Mouse (Mus musculus) 416B (cell line): ENCODE data around the gene Abcc4.
"Not testable (repeated sequence)": the region's sequence is repeated elsewhere in the genome, so short reads cannot be mapped to it uniquely, and the experiment has no call there.

Experiments used
- DNase-seq: peaks from one replicate; pipeline ENCODE4 v3.0.0; 2011; ENCODE audit warnings: low read depth

Abcc4 gene

DNA sequence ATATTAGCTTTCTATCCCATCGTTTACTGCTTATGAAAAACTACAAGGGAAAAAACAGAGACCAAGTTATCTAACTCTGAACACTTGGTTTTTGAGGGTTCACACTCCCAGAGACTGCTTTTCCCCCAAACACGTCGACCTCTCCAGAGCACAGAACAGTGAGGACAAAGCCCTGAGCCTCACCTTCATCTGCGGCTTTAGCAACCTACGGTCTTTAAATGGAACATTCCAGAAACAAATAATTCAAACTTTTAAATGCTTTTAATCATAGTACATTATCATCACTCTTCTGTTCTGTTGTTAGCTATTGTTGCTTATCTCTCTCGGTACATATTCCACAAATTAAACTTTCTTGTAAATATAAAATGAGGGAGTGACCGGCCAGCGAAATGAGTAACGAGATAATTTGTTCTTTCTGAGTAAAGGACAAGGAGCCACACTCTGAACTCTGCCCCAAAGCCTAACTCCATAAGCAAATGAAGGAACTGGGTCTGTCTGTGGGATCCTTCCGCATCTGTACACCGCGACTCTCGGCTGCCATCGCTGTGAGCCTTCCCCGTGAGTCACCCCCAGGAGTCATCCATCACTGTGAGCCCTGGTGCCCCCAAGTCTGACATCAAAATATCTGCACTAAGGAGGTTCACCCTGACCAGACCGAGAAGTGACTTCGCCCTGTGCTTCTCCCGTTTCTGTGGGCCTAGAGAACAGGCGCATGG, 126.8 kb downstream of the Abcc4 start:
- DNase-seq, result no peak

DNA sequence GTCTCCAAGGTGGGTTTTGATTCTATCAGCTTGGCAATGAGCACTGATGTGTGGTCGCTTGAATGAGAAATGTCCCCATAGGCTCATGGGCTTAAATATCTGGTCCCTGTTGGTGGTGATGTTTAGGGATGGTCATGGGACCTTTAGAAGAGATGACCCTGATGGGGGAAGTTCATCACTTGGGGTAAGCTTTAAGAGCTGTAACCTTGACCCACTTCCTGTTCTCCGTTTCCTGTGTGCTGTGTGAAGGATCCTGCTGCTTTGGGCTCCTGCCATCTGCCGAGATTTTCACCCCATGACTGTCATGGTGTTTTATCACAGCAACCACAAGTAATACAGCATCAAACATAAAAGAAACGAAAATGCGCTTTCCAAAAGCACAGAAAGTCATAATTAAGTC, 128.1 kb downstream of the Abcc4 start:
- DNase-seq, result no peak

DNA sequence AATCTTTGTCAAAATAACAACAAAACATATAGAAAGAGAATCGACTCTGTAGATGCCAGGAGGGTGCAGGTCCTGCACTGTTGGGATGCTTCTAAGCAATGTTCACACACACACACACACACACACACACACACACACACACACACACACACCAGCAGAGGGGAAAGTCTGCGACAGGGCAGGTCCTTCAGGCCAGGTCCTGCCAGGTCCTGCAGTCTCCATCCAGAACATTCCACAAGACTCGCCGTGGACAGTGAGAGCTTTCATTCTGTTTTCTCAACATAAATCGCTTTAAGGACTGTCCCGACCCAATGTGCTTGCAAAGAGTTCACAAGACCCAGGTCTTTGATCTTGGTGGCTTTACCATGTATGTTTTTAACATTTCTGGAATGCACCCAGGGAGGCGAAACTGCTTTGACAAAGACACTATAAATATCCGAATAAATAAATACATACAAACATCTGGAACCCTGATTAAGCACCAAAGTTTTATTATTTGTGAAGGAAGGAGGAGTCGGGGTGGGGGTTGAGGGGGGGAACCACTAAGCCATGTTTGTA, 133.3 kb downstream of the Abcc4 start:
- DNase-seq, result no peak

DNA sequence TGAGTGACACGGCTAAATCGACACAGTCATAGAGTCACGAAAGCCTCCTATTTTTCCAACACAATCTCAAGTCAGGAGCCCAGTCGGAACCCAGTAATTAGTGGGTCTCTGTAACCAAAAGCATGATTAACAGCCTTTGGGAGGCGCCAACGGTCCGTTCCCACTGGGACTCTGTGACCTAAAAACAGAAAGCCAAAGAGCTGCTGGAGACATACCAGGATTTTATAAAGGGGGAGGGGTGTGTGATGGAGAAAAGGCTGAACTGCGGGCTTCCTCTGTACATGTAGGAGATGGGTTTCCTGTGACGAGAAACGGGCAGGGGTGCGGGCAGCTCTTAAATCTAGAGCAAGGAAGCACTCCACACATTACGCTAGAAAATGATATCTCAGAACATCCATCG, 136.4 kb downstream of the Abcc4 start:
- no peak for DNase-seq

DNA sequence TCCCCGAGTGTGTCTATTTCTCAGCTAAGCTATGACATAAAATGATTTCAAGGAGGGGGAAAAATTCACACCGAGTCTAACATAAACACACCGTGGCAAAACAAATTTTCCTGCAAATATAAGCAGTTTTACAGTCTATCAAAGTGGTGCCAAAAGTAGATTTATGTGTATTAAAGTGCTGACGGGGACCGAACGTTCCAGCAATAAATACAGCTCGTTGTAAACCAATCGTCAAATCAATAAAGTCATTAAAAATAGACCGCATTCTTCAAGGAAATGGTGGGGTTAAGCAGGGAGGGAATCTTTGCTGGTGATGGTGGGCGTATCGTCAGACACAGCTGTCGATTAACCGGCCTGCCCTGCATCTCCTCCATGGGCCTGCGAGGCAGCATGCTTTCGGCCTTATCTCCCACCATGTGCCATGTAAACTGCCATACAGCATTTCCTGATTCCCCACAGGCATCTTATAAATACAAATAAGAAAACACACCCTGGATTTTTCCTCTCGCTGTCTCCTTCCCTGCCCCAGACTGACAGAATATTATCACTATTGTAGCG, 137.8 kb downstream of the Abcc4 start:
- no peak for DNase-seq

DNA sequence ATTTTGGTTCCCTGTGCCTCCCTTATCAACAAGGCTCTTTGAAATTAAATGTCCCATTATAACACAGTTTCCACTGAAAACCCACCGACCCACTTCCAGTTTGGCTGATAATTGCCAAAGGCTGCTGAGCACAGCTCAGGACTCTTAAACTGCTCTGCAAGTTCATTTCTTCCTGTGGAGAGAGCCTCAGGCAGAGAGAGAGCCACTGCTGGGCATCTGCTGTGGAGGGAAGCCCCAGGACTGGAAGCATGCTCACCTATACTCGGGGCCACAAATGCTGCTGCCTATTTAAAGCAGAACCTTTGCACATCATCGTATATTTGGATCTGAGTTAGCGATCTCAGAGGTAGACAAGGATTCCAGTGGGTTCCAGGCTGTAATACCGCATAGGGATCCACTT, 139.2 kb downstream of the Abcc4 start:
- no peak for DNase-seq

DNA sequence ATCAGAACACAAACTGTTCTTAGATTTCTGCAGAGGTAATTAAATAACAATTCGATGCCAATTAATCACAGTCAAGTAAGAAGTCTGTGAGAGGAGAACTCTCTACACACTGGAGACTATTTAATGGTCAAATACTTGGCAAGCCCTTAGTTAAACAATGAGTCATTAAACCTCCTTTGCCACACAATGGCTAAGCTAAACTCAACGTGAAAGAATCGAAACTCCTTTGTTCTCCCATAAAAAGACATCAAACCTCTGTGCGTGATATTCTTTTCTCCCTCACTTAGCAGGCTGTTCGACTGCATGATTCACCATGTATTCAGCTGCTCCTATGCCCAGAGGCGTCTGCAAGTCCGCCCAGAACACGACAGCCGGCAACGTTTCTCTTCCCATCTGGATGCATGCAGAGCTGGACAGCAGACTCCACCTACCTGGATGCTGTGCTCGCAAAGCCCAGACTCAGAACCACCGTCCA, 139.8 kb downstream of the Abcc4 start:
- DNase-seq, result peak; percentile 24

DNA sequence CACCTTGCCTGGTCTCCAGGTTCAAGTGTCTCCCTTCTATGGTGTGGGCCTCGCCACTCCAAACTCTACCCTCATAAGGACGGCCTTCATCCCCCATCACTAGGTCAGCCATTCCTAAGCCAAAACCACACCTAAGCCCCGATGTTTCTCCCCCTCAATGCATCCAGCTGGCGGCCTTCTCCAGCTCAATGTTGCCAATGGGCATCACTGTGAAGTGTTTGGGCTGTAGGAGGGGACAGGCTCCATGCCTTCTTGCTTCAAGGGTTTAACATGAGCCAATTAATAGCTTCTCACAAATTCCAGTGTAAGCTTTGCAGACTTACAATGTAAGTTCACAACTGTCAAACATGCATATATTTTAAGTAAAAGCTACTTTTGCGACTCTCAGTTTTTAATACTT, 140.3 kb downstream of the Abcc4 start:
- no peak for DNase-seq

DNA sequence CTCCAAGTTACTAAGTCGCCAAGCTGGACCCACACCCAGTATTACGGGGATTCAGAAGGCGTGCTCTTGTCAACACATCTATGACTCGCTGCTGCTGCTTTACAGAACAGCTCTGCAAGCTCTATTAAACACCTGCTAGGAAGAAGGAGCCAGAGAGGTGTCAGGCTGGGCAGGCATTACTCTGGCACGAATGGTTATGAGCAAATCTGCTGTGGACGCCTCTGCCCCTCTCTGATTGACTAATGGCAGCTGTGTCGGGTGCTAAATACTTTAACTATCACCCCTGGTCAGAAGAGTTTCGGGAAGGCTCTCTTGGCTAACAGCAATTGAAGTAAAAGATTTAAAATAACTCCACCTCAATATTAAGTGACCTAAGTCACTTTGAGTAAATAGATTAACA, 142.4 kb downstream of the Abcc4 start:
- DNase-seq, result no peak

DNA sequence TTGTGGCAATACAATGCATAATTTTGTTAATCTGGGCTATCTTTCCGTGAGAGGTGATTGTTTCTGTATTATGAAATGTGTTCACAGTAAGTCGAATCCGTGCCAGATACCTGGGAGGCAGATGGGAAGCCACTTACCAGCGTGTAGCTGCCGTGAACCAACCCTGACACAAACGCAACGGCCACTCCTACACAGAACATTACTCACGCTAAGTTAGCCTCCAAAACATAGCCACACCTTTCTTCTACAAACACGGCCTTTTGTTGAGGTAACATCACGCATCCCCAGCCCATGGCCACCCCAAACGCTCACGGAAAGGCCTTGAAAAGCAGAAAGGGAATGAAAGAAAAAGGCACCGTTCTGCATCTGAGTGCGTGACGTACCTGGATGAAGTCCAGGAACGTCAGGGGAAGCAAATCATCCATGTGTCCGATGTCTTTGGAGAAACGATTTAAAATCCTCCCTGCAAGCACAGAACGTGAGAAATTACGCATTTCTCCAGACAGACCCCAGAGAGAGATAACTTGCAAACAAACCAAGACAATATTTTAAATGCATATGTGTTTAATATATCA, 153.0 kb downstream of the Abcc4 start:
- no peak for DNase-seq

DNA sequence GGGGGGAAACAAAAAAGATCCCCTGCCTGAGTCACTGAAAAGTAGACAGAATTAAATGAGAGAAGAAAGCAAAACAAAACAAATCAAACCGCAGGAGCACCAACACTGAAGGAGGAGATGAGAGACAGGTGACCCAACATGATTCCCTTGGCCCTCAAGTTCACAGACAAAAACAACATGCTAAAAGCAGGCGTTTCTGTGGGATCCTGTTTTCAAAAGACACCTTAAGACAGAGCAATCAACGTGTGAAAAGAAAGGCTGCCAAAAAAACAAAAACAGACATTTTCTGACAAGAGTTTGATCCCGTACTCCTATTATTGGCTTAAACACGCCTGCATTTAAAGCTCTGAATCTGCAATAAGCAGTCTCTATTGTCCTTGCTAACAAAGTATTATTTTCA, 153.6 kb downstream of the Abcc4 start:
- no peak for DNase-seq

DNA sequence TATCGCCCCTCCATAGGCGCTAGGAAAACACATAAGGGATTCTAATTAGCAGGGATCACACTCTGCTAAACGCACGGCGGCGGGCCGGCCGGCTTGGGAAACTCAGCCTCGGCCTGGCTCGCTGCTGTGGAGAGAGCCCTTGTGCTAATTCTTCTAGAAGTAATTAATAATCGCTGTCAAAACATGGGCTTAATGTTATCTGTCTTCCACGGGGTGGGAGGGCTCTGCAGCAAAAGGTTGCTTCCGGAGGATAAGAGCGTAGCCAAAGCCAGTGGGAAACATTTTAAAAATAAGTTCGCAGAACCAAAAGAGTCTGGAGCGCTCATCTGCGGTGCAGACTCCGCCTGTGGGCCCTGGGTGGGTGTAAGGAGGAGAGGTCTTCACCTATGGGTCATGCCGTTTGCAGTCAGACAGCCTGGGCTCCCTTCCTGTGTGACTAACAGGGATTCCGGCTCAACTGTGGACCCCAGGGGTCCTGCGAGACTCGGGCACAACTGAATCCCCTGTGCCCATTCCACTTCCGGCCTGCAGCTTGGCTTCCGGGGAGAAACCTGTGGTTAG, 154.2 kb downstream of the Abcc4 start:
- DNase-seq, result no peak

DNA sequence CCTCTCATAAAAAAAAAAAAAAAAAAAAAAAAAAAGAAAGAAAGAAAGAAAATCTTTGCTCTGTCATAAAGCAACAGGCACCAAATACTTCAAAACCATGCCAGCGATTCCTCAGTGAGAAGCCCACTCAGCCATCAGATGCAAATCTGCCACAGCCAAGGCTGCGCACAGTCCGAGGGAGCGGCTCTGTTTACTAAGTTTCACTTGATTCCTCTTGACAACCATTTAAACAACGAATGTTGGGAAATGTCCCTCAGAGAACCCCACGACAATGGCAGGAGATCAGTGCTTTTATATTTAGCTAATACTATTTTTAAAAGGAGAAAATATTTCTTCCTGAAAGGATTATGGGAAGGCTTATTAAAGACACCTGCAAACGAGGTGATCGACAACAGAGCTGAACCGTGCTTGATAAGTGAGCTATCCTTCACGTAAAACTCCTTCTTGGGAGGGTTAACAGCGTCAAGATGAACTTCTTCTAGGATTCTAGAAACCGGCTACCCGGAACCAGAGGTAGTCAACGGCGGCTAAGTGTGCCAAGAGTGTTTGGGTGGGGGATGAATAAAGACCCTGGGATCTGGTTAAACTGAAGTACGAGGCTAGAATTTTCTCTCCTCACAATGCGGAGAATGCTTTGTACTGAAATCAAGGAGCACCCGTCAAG, 154.8 kb downstream of the Abcc4 start:
- DNase-seq, result no peak

DNA sequence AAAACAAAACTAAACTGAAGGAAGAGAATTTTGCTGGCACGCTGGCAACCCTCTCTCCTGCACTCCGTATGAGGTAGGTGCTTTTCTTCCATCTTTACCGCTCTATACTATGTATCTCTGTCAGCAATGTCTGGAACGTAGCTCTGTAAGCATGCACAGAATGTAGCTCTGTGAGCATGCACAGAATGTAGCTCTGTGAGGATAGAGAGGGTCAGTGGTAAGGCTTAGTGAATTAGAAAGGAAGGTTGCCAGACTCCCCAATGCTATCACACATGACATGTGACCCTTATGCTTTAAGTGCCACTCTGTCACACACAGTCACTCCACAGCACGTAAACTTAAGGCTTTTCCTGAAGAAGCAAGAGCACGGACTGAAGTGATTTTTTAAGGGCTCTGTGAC, 161.5 kb downstream of the Abcc4 start:
- no peak for DNase-seq

DNA sequence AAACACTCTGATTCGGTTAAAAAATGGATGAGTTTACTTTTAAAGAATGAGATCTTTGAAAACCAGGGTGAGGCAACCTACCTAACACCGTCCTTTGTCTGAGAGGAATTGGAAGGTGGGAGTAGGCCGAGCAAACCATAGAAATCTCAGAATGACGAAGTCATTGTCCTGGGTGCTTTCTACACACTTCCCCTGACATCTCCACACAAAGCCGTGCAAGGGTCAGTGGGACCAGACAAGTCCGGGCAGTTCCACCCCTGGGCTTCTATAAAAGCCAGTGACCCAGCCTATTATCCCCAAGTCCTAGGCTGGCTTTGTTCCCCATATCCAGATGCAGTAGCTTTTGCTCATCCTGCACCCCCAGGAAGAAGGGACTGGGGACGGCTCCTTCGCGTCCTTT, 163.1 kb downstream of the Abcc4 start:
- no peak for DNase-seq

DNA sequence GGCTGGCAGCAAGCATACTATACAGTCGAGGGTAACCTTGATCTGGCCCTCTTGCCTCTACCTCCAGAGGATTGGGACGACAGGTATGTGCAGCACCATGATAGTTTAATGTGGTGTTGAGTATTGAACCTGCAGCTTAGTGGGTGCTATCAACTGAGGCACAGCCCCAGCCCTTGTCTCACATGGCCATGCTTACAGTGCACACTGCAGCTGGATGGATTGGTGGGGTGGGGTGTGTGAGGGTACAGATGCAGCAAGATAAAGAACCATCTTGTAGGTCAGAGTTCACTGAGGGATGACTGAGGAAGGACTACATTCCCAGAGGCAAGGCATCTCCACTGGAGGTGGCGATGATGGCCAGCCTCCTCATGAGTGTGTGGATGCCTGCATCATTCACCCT, 174.5 kb downstream of the Abcc4 start:
- DNase-seq, result no peak

DNA sequence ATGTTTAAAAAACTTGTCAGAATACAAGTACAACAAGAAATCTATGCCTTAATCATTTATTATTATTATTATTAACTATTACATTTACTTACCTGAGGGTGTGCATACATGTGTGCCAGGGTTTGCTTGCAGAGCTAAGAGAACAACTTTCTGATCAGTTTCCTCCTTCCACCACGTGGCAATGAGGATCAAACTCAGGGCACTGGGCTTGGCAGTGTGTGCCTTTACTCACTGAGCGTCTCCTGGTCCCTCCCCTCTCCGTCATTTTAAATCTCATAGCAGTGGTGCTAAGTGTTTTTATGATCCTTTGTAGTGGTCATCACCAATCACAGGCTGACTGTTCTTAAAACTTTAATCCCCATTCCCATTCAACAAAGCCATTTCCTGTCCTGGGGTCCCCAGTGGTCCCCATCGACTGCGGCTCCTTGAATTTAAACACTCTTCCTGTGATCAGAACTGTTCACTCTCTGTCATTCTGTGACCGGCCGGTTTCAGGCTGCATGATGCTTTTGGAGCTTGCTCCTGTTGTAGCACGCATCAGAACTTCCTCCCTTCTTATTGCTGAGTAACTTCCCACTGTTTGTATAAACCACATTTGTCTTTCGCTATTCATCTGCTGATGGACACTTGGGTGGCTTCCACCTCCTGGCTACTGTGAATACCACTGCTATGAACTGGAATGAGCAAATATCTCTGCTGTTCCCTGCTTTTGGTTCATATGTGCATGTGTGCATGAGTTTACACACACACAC, 191.6 kb downstream of the Abcc4 start:
- peak; percentile 17 for DNase-seq

DNA sequence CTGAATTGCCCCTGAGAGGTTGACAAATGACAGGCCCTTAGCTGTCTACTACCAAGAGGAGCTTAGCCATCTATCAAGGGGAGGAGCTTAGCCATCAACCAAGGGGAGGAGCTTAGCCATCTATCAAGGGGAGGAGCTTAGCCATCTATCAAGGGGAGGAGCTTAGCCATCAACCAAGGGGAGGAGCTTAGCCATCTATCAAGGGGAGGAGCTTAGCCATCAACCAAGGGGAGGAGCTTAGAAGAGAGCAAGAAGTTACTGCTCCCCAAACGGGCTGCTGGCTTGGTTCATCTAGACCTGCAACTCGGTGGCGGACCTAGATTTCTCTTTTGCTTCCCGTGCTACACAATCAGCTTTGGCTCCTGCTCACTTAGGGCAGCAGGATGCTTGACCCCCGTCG, 194.3 kb downstream of the Abcc4 start:
- DNase-seq, result not testable (repeated sequence)

DNA sequence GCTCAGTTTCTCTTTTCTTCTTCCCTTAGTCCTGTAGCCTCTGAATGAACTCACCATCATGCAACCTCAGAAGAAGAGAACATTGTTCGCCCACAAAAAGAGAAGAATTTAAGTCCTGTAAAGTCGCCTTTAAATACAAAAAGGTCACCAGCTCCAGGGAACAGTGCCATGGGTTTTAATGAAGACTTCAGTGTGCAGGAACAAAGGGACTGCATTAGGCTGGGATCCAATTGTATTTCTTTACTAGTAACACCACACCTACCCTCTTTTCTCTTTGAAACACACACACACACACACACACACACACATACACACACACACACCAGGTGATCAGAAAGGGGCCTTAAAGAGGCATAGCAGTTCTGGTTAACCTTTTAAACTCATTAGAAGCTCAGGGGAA, 195.2 kb downstream of the Abcc4 start:
- no peak for DNase-seq

DNA sequence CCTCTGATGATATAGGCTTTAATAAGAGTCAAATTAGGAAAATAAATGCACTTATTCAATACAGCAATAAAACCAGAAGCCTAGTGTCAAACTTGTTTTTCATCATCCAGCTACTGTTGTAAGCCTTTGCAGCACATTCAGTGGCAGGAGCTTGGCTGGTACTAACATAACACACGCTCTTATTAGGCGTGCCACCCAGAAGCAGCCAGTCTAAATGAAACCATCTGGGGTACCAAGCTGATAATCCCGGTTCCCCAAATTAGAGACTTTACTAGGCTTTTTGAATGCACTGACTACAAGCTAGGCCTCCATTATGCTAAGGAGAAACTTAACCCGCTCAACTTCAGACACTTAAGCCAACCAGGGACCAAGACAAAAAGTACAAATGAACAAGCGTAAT, 195.8 kb downstream of the Abcc4 start:
- no peak for DNase-seq

DNA sequence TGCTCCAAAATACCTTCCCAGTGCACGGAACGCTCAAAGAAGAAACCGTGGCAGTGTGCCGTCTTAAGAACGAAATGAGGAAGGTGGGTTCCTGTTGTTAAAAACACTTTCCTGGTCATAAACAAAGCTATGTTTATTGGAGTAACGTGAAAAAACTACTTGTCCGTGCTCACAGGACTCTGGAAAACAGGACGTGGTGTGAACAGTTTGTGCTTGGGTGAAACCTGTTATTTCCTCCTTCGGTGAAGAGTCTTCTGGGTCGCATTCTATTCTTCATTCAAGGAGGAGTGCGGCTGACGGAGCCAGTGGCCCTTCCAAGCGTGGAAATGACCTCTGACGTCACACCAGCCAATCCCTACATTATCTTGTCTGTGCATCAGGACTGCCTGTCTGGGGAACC, 198.2 kb downstream of the Abcc4 start:
- no peak for DNase-seq

DNA sequence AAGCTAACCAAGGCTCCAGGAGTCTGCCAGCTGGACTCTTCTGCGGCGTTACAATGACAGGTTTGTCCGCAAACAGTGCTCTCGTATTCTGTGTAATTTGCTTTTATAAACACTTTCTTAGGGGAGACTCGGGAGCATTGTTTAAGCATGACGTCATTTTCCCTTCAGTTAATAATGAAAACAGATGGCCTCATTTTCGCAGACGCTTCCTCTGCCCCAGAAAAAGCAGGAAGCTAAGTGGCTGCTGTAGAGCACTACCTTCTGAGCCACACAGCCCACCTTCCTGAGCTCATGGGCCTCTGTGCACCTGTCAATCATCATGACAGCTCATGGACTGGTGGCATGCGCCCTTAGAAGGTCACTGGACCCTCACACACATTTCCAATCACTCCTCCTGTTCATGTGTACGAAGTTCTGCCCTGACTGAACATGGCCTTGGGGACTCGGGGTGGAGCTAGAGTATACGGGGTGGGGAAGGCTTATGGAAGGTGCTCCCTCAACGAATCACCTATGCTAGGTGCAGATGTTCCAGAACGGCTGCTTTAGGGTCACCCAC, 199.3 kb downstream of the Abcc4 start:
- DNase-seq, result no peak
